Mouse (Mus musculus) brain, embryonic 14.5 days (tissue): Measurements from ENCODE around the gene Aspm.

Source experiments
- CTCF ChIP-seq: fragments of 200-500 bp; IDR thresholded peaks from 2 replicates; pipeline ENCODE4 v1.5.1; 2012; ENCODE audit warnings: inconsistent platforms, mild to moderate bottlenecking, moderate library complexity, borderline replicate concordance; ENCODE audit not compliant: insufficient read depth, insufficient read length; ENCODE audit errors: extremely low read depth
- POLR2A ChIP-seq: fragments of 200-500 bp; IDR thresholded peaks from 2 replicates; pipeline ENCODE4 v1.6.1; 2012; ENCODE audit warnings: mild to moderate bottlenecking, inconsistent platforms, borderline replicate concordance; ENCODE audit not compliant: poor library complexity, insufficient read depth, insufficient read length, severe bottlenecking; ENCODE audit errors: extremely low read depth

DNA sequence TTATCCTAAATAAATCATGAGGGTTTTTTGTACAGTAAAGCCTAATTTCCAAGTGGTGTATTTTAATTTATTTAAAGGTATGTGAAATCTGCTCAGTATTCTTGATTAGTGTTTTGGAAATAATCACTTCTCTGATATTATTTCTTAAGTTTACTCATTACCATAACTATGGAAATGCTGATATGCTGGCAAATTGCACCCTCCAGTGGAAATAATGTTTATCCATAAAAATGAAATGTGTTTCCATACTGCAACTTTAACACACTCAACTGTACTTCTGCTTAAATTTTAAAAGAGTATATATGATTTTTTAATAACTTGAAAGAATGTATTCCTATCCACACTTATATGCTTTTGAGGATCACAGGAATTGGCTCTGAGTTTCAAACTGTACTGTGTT, 48.8 kb upstream of the Aspm start:
- TF ChIP-seq CTCF, result no peak
- no peak for TF ChIP-seq POLR2A
